Mouse (Mus musculus): ENCODE measurements around the gene Megf11.

Megf11 gene

DNA sequence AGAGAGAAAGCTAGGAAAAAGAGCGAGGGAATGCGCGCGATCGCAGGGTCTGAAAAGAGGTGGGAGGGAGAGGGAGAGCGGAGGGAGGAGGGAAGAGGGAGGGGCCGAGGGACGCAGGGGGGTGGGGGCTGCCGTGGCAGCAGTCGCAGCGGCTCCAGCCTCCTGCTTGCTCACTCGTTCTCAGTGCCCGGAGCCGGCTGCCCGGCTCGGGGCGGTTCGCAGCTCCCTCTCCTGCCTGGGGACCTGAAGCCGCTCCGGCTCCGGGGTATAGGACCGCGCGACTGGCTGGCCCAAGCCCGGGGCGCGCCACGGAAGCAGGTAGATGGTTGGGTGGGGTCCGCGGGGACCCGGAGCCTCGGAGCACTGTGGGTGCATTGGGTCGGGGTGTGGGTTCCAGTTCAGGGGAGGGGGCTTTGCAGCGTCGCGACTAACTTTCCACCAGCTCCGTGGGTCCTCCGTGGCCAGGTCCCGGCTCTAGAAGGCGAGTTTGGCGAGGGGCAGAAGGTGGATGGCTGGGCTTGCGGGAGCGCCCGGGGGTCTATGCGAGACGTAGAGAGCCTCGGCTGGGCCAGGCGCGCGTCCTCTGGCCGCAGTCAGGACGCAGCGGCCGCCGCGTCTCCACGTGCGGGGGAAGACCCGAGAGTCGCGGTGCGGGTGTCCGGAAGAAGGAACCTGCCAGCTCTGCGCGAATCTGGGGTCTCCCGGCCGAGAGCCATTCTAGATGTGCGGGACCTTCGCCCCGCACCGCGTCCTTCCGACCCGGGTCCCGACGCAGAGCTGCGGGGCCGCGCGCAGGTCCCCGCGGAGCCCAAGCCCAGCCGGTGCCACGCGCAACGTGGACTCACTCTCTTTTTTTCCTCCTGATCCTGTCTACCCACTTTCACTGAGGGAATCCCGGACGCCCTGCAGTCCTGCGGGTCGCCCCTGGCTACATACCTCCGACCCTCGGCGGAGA, at the start of gene Megf11:
Gene Megf11 (plus strand): TSS at position 116 of the 955 bp plus-strand sequence.
- peak; percentile 82 for DNase-seq (ENCODE audit: low read depth, low spot score)

GRCm38 (mm10) chr9:64335825-64336224, 49.6 kb upstream of the Megf11 start:
- peak; percentile 55 for DNase-seq (ENCODE audit: low read depth, low spot score)

DNA sequence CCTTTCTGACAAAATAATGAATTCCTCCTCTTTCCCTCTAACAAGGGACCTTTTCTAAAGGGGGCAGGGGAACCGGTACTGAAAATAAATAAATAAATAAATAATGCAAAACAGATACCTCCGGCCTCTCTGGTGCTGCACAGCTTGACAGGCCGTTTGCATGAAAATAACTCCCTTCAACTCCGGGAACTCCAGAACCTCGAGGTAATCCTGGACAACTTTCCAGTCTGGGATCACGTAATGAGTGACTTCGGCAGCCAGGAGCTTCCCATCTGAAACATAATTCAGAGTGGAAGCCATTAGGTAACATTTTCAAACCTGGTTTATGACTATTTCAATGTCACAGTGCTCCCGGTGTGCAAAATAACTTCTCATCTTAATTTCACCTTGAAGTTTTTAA, 46.1 kb upstream of the Megf11 start:
- peak; percentile 93 for DNase-seq (ENCODE audit: low read depth, low spot score)

GRCm38 (mm10) chr9:64340351-64341253, 44.8 kb upstream of the Megf11 start:
- peak; percentile 78 for DNase-seq (ENCODE audit: low read depth, low spot score)

- DNase-seq (ENCODE audit: low read depth, low spot score) = no peak
Measured at GRCm38 (mm10) chr9:64341254-64341566, 44.2 kb upstream of the Megf11 start, which contains the start of gene Dis3l. Gene Dis3l (minus strand): TSS chr9:64341288.

DNA sequence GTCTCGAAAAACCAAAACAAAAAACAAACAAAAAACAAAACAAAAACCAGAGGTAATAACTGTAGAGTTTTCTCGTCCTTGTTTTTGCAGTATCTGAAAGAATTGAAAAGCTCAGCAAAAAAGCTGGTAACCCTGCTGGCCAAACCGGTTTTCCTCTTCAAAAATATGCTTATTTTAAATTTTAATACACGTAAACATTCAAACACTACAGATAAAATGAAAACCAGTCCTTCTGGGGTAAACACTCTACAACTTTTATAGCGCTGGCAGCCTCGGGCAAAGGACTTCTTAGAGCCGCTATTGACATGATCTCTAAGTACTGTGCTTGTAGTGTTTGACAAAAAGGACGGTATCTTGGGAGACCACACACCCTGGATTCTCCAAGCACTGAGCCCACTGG, 43.8 kb upstream of the Megf11 start:
- DNase-seq (ENCODE audit: low read depth, low spot score) = no peak

GRCm38 (mm10) chr9:64343656-64344055, 41.8 kb upstream of the Megf11 start:
- DNase-seq (ENCODE audit: low read depth, low spot score) = peak; percentile 41

GRCm38 (mm10) chr9:64345931-64346330, 39.5 kb upstream of the Megf11 start:
- DNase-seq (ENCODE audit: low read depth, low spot score) = no peak

GRCm38 (mm10) chr9:64347377-64347776, 38.0 kb upstream of the Megf11 start:
- DNase-seq (ENCODE audit: low read depth, low spot score) = peak; percentile 51

GRCm38 (mm10) chr9:64349490-64349889, 35.9 kb upstream of the Megf11 start:
- DNase-seq (ENCODE audit: low read depth, low spot score) = no peak

DNA sequence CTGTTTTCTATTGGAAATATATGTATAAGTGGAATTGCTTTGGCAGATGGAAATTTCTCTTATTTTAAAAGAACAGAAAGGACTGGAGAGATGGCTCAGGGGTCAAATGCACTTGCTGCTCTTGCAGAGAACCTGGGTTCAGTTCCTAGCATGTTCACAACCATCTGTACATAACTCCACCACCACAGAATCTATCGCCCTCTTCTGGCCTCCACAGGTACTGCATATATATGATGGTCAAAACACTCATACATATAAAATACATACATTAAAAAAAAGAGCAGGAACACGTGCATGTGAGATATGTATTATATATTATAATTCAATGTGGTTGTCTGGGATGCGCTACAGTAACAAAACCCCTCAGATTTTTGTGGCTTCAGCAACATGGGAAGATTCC, 34.2 kb upstream of the Megf11 start:
- peak; percentile 59 for DNase-seq (ENCODE audit: low read depth, low spot score)

DNA sequence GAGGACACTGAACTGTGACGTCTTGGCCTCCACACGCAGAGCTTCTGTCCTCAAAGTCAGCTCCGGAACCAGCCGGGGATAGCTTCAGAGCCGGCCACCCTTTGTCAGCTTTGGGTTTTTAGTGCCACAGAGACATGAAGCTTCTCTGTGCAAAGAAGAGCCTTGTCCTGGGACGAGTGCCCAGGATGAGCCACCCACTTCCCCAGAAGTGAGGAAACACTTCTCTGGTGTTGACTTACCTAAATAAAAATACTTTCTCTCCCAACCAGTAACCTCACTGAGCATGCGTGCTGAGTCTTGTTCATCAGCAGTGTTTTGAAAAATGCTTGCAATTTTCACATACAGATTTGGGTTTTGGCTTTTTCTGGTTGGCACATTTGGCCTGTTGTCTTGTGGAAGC, 29.8 kb upstream of the Megf11 start:
- DNase-seq (ENCODE audit: low read depth, low spot score) = no peak

- peak; percentile 68 for DNase-seq (ENCODE audit: low read depth, low spot score)
Measured at GRCm38 (mm10) chr9:64361231-64361950, 24.0 kb upstream of the Megf11 start.

DNA sequence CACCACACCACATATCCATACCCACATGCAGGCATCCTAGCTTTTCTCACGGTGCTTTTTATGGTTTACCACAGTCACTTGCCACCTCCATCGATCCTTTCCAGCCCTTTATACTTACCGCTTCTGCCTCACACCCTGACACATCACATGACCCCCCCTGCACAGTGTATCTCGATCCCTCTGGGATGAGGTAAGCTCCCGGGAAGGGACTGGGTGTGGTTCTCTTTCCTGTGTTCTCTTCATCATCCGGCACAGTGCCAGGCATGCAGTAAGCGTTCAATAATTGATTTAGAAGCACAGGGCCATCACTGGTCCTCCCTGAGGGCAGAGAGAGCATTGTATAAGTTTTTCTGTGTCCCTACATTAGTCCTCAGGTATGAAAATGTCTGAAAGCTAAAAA, 15.6 kb upstream of the Megf11 start:
- no peak for DNase-seq (ENCODE audit: low read depth, low spot score)

- no peak for DNase-seq (ENCODE audit: low read depth, low spot score)
Measured at GRCm38 (mm10) chr9:64371305-64371819, 14.1 kb upstream of the Megf11 start.

DNA sequence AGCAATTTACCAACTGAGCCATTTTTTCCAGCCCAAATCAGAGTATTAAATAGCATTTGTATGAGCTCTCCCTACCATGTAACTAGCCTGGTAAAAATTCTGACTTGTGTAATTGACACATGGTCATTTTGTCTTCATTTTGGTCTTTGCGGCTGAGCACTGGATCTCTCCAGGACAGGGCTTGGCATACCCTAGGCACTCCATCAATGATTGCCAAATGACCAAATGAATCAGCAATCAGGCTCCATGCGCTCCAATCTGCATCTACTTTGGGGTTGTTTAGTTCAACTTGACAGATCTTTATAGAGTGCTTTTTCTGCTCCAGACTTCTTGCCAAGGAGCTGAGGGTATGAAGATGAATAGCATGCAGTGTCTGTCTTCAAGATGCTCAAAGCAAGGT, 9.0 kb upstream of the Megf11 start:
- no peak for DNase-seq (ENCODE audit: low read depth, low spot score)

DNA sequence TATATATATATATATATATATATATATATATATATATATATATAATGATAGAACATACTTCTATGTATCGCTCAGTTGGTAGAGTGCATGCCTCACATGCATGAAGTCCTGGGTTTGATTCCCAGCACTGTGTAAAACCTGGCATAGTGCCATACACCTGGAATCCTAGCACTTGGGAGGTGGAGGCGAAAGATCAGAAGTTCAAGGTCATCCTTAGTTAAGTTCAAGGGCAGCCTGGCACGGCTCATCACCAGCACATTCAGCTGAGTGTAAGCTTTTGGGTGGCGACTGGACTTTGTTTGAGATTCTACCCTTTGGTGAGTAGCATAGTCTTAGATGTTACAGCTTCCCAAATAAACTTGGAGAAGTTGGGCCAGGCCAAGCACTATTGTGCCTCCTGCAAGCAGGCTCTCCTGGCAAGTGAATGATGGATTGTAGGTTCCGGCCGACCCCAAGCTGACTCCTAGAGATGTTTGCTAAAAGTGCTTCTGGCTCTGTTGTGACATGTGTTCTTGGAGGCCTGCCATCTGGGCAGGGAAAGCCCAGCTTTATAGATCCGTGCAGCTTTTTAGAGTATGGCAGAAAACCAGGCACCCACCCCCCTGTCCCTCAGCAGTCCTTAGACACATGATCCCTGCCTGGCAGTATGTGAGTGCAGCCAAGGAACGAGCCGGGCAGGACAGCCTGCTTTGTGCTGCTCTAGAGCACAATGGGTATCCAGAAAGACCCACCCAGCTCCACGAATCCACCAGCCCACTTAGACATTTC, 2.2 kb upstream of the Megf11 start:
- DNase-seq (ENCODE audit: low read depth, low spot score) = peak; percentile 63

DNA sequence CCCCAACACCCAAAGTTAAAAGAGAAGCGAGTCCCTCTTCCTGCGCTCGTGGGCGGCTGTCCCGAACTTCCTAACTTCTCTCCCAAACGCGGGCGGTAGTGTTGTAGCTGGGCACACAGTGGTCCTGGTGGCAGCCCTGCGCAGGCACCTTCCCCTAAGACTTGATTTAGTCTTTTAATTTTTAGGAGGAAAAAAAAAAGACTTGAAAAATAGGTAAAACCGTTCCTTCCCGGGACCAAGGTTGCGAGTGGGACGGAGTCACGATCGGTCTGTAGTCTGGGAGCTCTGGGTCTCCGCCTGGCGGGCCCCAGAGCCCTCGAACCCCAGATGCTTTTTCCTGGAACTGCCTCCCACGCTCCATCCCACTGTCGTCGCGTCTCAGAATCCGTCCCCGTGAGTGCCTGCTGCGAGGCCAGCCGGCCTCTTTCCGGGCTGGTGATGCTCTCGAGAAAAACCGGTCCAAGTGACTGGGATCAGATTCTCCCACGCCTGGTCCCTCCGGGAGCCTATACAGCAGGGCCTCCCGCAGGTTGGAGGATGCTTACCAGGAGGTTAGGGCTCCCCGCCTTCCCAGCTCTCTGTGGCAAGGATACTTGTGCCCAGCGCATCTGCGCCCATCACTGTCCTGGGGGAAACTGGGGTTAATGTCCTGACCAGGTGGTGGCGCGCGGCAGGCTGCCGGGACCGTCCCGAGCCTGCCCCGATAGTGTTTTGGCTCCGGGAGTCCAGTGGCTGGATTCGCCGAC, 1.2 kb downstream of the Megf11 start:
- peak; percentile 28 for DNase-seq (ENCODE audit: low read depth, low spot score)

DNA sequence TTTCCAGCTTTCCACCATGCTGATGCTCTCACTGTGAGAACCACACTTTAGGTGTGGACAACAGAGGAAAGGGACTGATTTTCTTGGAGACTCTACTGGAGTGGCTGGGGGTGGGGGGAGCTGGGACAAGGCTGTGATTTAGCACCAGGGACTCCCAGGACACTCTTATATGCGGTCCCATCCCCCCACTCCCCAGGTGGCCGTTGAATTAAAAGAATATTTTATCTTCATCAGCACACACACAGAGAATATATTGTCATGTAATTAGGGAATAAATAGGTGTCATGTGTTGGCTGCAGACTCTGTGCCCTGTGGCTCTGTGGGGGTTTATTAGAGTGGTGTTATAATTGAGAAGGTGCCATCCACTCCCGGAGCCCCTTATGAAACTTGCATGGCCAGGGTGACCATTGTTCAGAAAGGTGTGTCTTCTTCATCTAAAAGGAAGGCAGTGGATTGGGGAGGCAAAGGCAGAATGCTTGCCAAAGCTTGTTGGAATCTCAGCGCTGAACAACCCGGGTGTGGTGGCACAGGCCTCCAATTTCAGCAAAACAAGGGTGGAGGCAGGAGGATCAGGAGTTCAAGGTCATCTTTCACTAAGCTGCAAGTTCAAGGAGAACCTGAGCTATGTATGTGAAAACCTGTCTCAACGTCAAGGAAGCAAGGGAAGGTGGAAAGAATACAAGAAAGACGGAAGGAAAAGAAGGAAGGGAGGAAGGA, 4.3 kb downstream of the Megf11 start:
- DNase-seq (ENCODE audit: low read depth, low spot score) = peak; percentile 70

Measured in R1 (cell line).